Comparison of ENCODE assay signal across 14 mouse cellular contexts in the genomic region with DNA sequence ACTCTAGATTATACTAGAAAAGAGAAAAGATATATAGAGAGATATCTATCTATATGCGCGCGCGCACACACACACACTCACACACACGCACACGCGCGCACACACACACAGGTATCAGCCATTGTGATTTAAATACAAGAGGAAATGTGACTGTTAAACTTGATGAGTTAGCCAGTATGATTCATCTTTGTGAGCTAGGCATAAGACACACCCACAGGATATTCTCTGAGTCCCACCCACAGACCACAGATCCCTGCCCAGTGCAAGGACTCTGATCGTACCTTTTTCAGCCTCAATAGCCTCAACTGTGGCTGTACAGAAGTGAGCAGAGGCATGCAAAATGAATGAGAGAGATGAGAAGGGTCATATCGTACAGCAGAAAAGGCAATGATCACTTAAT. TPM values are rescaled to one million over a fixed set of nuclear protein-coding genes. Genes with fewer than 3 reads are reported as not detected.
DNase-seq lines count a peak whose midpoint lies in the region; ATAC-seq and TF ChIP-seq lines count a peak whose summit lies in the region.
"Had no signal": no experiment of that assay in that cellular context is flagged by ENCODE, and none has a peak within 500 bp of the region (broad histone marks: within the 10 kb centered on the region; RNA-seq: fewer than 3 reads in every experiment).

No protein-coding gene starts in this region.

- intact Hi-C loops in heart, postnatal 25 days (cut with DNase I): no loop called here

- no peaks in the 10 kb centered on the region for H3K27me3 ChIP-seq in midbrain, postnatal 0 days (ENCODE audit: insufficient read depth, low read length)
- H3K27me3 ChIP-seq: kidney, embryonic 15.5 days; liver, embryonic 13.5 days; neural tube, embryonic 12.5 days; Patski had no signal

- peaks cover 11% of the 10 kb centered on the region for H3K36me3 ChIP-seq in midbrain, postnatal 0 days (ENCODE audit: insufficient read depth, low read length)

- WGBS in midbrain, postnatal 0 days: 96% methylated on average over 10 of the region's 10 CpGs

- no peak overlapping the region for H3K4me3 ChIP-seq in midbrain, postnatal 0 days (ENCODE audit: low read depth, low read length)
- H3K4me3 ChIP-seq: kidney, embryonic 15.5 days; liver, embryonic 13.5 days; neural tube, embryonic 12.5 days had no signal

- H3K4me2 ChIP-seq in midbrain, postnatal 0 days (ENCODE audit: low read depth, low read length, poor library complexity, severe bottlenecking): no peak overlapping the region
- H3K4me2 ChIP-seq: kidney, embryonic 15.5 days; liver, embryonic 13.5 days; neural tube, embryonic 12.5 days had no signal

- no peak overlapping the region for H3K9ac ChIP-seq in midbrain, postnatal 0 days (replicated peaks; ENCODE audit: low read length, poor library complexity, severe bottlenecking)
- H3K9ac ChIP-seq: kidney, embryonic 15.5 days; liver, embryonic 13.5 days; neural tube, embryonic 12.5 days had no signal

- peak; percentile 87 for DNase-seq in heart, adult 11 months
- DNase-seq in heart, postnatal 25 days (ENCODE audit: low spot score): no peak
- peak; percentile 11 to 13 for DNase-seq in spleen, postnatal 36 days (ENCODE audit: low spot score in 2 of 2)
- DNase-seq in spleen, postnatal 4 days (ENCODE audit: low spot score in 2 of 2): no peak
- DNase-seq in thymus, postnatal 10 days (ENCODE audit: low spot score in 2 of 2): no peak
- DNase-seq in midbrain, postnatal 0 days (ENCODE audit: low spot score): no peak
- no peak for DNase-seq in right cerebral cortex, postnatal 25 days
- DNase-seq: adrenal gland, postnatal 25 days; liver, embryonic 13.5 days; retina, postnatal 1 day had no signal

- H3K27ac ChIP-seq in midbrain, postnatal 0 days (ENCODE audit: low read depth, low read length): no peak overlapping the region
- H3K27ac ChIP-seq: kidney, embryonic 15.5 days; liver, embryonic 13.5 days; neural tube, embryonic 12.5 days had no signal

- H3K9me3 ChIP-seq in midbrain, postnatal 0 days (ENCODE audit: low read length): no peaks in the 10 kb centered on the region
- H3K9me3 ChIP-seq: kidney, embryonic 15.5 days; liver, embryonic 13.5 days; neural tube, embryonic 12.5 days had no signal

- no peaks in the 10 kb centered on the region for H3K4me1 ChIP-seq in midbrain, postnatal 0 days (ENCODE audit: insufficient read depth, low read length)
- H3K4me1 ChIP-seq: kidney, embryonic 15.5 days; liver, embryonic 13.5 days; neural tube, embryonic 12.5 days had no signal

- no peak for TF ChIP-seq CTCF in midbrain, postnatal 0 days (IDR thresholded peaks at IDR 0.05)

- peak; percentile 98 for ATAC-seq in inflammation-experienced regulatory T-cells, adult 6 months
- ATAC-seq in midbrain, postnatal 0 days (ENCODE audit: low FRiP score): no peak
- ATAC-seq: Patski had no signal

RNA-seq across cellular contexts. Expression of gene Mss51, which starts 6.3 kb away (rescaled TPM):
- total RNA-seq in heart, postnatal 25 days (2021): under 1 TPM; 0.36 to 0.49 TPM
- 1 to 10 TPM; 1.0 to 3.2 (median 1.9) TPM for polyA plus RNA-seq in inflammation-experienced regulatory T-cells, adult 6 months (2017; shearing (Covaris generic))
- 0.11 and 0.66 TPM in 2 replicates for total RNA-seq in midbrain, postnatal 0 days (2014; rRNA removed)
- polyA plus RNA-seq in midbrain, postnatal 0 days (2015; fragmentation: Nextera tagmentation; extraction: Ambion mirVana): 0.11 and 0.15 TPM in 2 replicates

RNA-seq across cellular contexts. Expression of gene Anxa7, which starts 23.0 kb away (rescaled TPM):
- 10 to 100 TPM; 49.8 to 54.1 TPM for total RNA-seq in heart, postnatal 25 days (2021)
- 10 to 100 TPM; 63.4 to 98.4 (median 72.4) TPM for polyA plus RNA-seq in inflammation-experienced regulatory T-cells, adult 6 months (2017; shearing (Covaris generic))
- total RNA-seq in midbrain, postnatal 0 days (2014; rRNA removed): 22.5 and 26.7 TPM in 2 replicates
- 14.9 and 16.0 TPM in 2 replicates for polyA plus RNA-seq in midbrain, postnatal 0 days (2015; fragmentation: Nextera tagmentation; extraction: Ambion mirVana)

RNA-seq across cellular contexts. Expression of gene Ppp3cb, which starts 43.4 kb away (rescaled TPM):
- 10 to 100 TPM; 62.4 to 64.3 TPM for total RNA-seq in heart, postnatal 25 days (2021)
- 10 to 100 TPM; 26.8 to 45.7 (median 42.5) TPM for polyA plus RNA-seq in inflammation-experienced regulatory T-cells, adult 6 months (2017; shearing (Covaris generic))
- 147 and 223 TPM in 2 replicates for total RNA-seq in midbrain, postnatal 0 days (2014; rRNA removed)
- 102 and 124 TPM in 2 replicates for polyA plus RNA-seq in midbrain, postnatal 0 days (2015; fragmentation: Nextera tagmentation; extraction: Ambion mirVana)

RNA-seq across cellular contexts. Expression of gene Cfap70, which starts 50.9 kb away (rescaled TPM):
- not detected for total RNA-seq in heart, postnatal 25 days (2021)
- not detected for polyA plus RNA-seq in inflammation-experienced regulatory T-cells, adult 6 months (2017; shearing (Covaris generic))
- 1.1 and 2.8 TPM in 2 replicates for total RNA-seq in midbrain, postnatal 0 days (2014; rRNA removed)
- 1.5 and 3.4 TPM in 2 replicates for polyA plus RNA-seq in midbrain, postnatal 0 days (2015; fragmentation: Nextera tagmentation; extraction: Ambion mirVana)
- polyA plus RNA-seq: liver, embryonic 13.5 days had no signal

Comparison
In these comparisons a context has a peak if more than half of its experiments do, and no peak if none do; other contexts are left out.
1. DNase-seq: peak in heart, adult 11 months (single experiment) and spleen, postnatal 36 days (2 of 2); none in heart, postnatal 25 days (single experiment), spleen, postnatal 4 days (0 of 2), thymus, postnatal 10 days (0 of 2), midbrain, postnatal 0 days (single experiment) and right cerebral cortex, postnatal 25 days (single experiment).